ENCODE assay signal across 12 mouse cellular contexts in genomic region chr9:25175978-25176377, GRCm38 (mm10). TPM values are rescaled to one million over a fixed set of nuclear protein-coding genes. Genes with fewer than 3 reads are reported as not detected.
DNase-seq lines count a peak whose midpoint lies in the region; ATAC-seq and TF ChIP-seq lines count a peak whose summit lies in the region.
"Had no signal": no experiment of that assay in that cellular context is flagged by ENCODE, and none has a peak within 500 bp of the region (broad histone marks: within the 10 kb centered on the region; RNA-seq: fewer than 3 reads in every experiment).

No protein-coding gene starts in this region.

- no peaks in the 10 kb centered on the region for H3K9me3 ChIP-seq in kidney, embryonic 16.5 days (ENCODE audit: low read length)
- H3K9me3 ChIP-seq in kidney, embryonic 14.5 days (ENCODE audit: control insufficient read depth, low read length) = no peaks in the 10 kb centered on the region
- no peaks in the 10 kb centered on the region for H3K9me3 ChIP-seq in heart, embryonic 16.5 days (replicated peaks; ENCODE audit: control insufficient read depth, low read length)
- H3K9me3 ChIP-seq: midbrain, embryonic 10.5 days had no signal

- no peak overlapping the region for H3K4me2 ChIP-seq in kidney, embryonic 16.5 days (replicated peaks; ENCODE audit: low read depth, low read length)
- no peak overlapping the region for H3K4me2 ChIP-seq in kidney, embryonic 14.5 days (replicated peaks; ENCODE audit: low read depth, low read length)
- no peak overlapping the region for H3K4me2 ChIP-seq in heart, embryonic 16.5 days (ENCODE audit: low read depth, low read length)

- no peak for ATAC-seq in kidney, embryonic 16.5 days (ENCODE audit: low FRiP score, low TSS enrichment)
- no peak for ATAC-seq in kidney, embryonic 14.5 days (ENCODE audit: low FRiP score, low TSS enrichment)
- no peak for ATAC-seq in heart, embryonic 16.5 days (replicated peaks; ENCODE audit: extremely low read depth, insufficient read depth, low FRiP score)
- no peak for ATAC-seq in activated CD4-positive, CD25-positive, alpha-beta regulatory T cell, adult 4 months

- no peaks in the 10 kb centered on the region for H3K27me3 ChIP-seq in cerebellum, adult 2 months (ENCODE audit: control insufficient read depth, insufficient read depth, low read length)
- no peaks in the 10 kb centered on the region for H3K27me3 ChIP-seq in kidney, embryonic 16.5 days (ENCODE audit: insufficient read depth, low read length)
- H3K27me3 ChIP-seq in kidney, embryonic 14.5 days (ENCODE audit: control insufficient read depth, insufficient read depth, low read length) = no peaks in the 10 kb centered on the region
- H3K27me3 ChIP-seq in heart, embryonic 16.5 days (ENCODE audit: control insufficient read depth, insufficient read depth, low read length) = no peaks in the 10 kb centered on the region

- H3K4me1 ChIP-seq in cerebellum, adult 2 months (ENCODE audit: control insufficient read depth, insufficient read depth, low read length) = peaks cover 5% of the 10 kb centered on the region
- H3K4me1 ChIP-seq in kidney, embryonic 16.5 days (ENCODE audit: insufficient read depth, low read length) = peaks cover 15% of the 10 kb centered on the region; the same call in 1 of the 2 replicates
- 0 out of 2 replicates have a peak, but pooled peaks cover 4% of the 10 kb centered on the region for H3K4me1 ChIP-seq in kidney, embryonic 14.5 days (ENCODE audit: control insufficient read depth, insufficient read depth, low read length)
- peaks cover 33% of the 10 kb centered on the region for H3K4me1 ChIP-seq in heart, embryonic 16.5 days (ENCODE audit: control insufficient read depth, insufficient read depth, low read length)
- H3K4me1 ChIP-seq: midbrain, embryonic 10.5 days had no signal

- no peaks in the 10 kb centered on the region for H3K36me3 ChIP-seq in kidney, embryonic 16.5 days (ENCODE audit: insufficient read depth, low read length)
- no peaks in the 10 kb centered on the region for H3K36me3 ChIP-seq in kidney, embryonic 14.5 days (ENCODE audit: control insufficient read depth, insufficient read depth, low read length)
- no peaks in the 10 kb centered on the region for H3K36me3 ChIP-seq in heart, embryonic 16.5 days (ENCODE audit: control insufficient read depth, insufficient read depth)
- H3K36me3 ChIP-seq: midbrain, embryonic 10.5 days had no signal

- peak in 1 of 2 experiments; percentile 15 for DNase-seq in cerebellum, adult 2 months
- no peak for DNase-seq in cerebellum, adult 11-12 months
- peak; percentile 23 for DNase-seq in ZHBTc4 (ENCODE audit: low read depth, low spot score)
- DNase-seq in retina, postnatal 1 day = no peak
- DNase-seq: adrenal gland, postnatal 14 days; cerebellum, adult 8-10 months; kidney, adult 8-10 months had no signal

- peak overlapping the region; percentile 59; the same call in 1 of the 2 replicates for H3K27ac ChIP-seq in cerebellum, adult 2 months (ENCODE audit: insufficient read depth, low read length)
- peak overlapping the region; percentile 37; the same call in 1 of the 2 replicates for H3K27ac ChIP-seq in kidney, embryonic 16.5 days (ENCODE audit: low read length)
- H3K27ac ChIP-seq in kidney, embryonic 14.5 days (ENCODE audit: low read depth, low read length) = no peak overlapping the region
- H3K27ac ChIP-seq in heart, embryonic 16.5 days (ENCODE audit: low read length) = peak overlapping the region; percentile 86
- H3K27ac ChIP-seq: midbrain, embryonic 10.5 days had no signal

- no peak overlapping the region for H3K9ac ChIP-seq in kidney, embryonic 16.5 days (replicated peaks; ENCODE audit: low read length)
- H3K9ac ChIP-seq in kidney, embryonic 14.5 days (ENCODE audit: low read depth, low read length) = no peak overlapping the region
- no peak overlapping the region for H3K9ac ChIP-seq in heart, embryonic 16.5 days (ENCODE audit: low read length)

- TF ChIP-seq CTCF in cerebellum, adult 2 months (IDR thresholded peaks at IDR 0.05; ENCODE audit: borderline replicate concordance, insufficient read depth, low read depth, low read length) = no peak

- no peak overlapping the region for H3K4me3 ChIP-seq in cerebellum, adult 2 months (replicated peaks; ENCODE audit: insufficient read depth, low read depth, low read length)
- no peak overlapping the region for H3K4me3 ChIP-seq in kidney, embryonic 16.5 days (ENCODE audit: low read length)
- H3K4me3 ChIP-seq in kidney, embryonic 14.5 days (ENCODE audit: low read length) = no peak overlapping the region
- no peak overlapping the region for H3K4me3 ChIP-seq in heart, embryonic 16.5 days (ENCODE audit: low read length)
- H3K4me3 ChIP-seq: midbrain, embryonic 10.5 days had no signal

- TF ChIP-seq POLR2A in cerebellum, adult 2 months (IDR thresholded peaks at IDR 0.05; ENCODE audit: borderline replicate concordance, insufficient read depth, low read length) = no peak

- WGBS in cerebellum, adult 2 months = 68% methylated on average over 6 of the region's 6 CpGs
- 89% methylated on average over 6 of the region's 6 CpGs for WGBS in kidney, embryonic 16.5 days
- 91% methylated on average over 6 of the region's 6 CpGs for WGBS in kidney, embryonic 14.5 days
- WGBS in heart, embryonic 16.5 days = 75% methylated on average over 6 of the region's 6 CpGs

RNA-seq across cellular contexts. Expression of gene Herpud2, which starts 24.4 kb away (rescaled TPM):
- 39.7 and 43.3 TPM in 2 replicates for polyA plus RNA-seq in cerebellum, adult 2 months (2012; rRNA removed)
- polyA plus RNA-seq in kidney, embryonic 16.5 days (2015; fragmentation: Nextera tagmentation; extraction: Ambion mirVana) = 29.1 and 29.2 TPM in 2 replicates
- 22.6 and 36.9 TPM in 2 replicates for polyA plus RNA-seq in kidney, embryonic 14.5 days (2014; fragmentation: Nextera tagmentation; extraction: Ambion mirVana)
- polyA plus RNA-seq in heart, embryonic 16.5 days (2015; fragmentation: Nextera tagmentation; extraction: Ambion mirVana) = 30.7 and 31.7 TPM in 2 replicates
- polyA plus RNA-seq in activated CD4-positive, CD25-positive, alpha-beta regulatory T cell, adult 4 months (2017; shearing (Covaris generic)) = 10 to 100 TPM; 10.6 to 16.8 TPM
